Mouse (Mus musculus) ES-E14 (cell line): Measurements from ENCODE around the gene Pus10. TPM values are rescaled to one million over a fixed set of nuclear protein-coding genes. Genes with fewer than 3 reads are reported as not detected.

Experiments used
- DNase-seq: peaks from one replicate; pipeline ENCODE4 v3.0.0-alpha.2; 2013; ENCODE audit warnings: low read depth, low spot score
- H3K27ac ChIP-seq: 2 replicates; pipeline ENCODE4 v1.5.1; 2012; ENCODE audit warnings: low read depth, mild to moderate bottlenecking, low read length, moderate library complexity, mixed read lengths; ENCODE audit not compliant: poor library complexity, insufficient read depth, severe bottlenecking
- H3K36me3 ChIP-seq: 2 replicates; pipeline ENCODE4 v1.6.1; 2012; ENCODE audit warnings: mild to moderate bottlenecking, low read length, moderate library complexity, mixed read lengths; ENCODE audit not compliant: control insufficient read depth, poor library complexity, insufficient read depth, severe bottlenecking
- H3K4me1 ChIP-seq, 2 experiments: fragments of 150-350 bp in 1 of 2; sonication (generic) in 1 of 2; 2 replicates each; pipeline ENCODE4 v1.6.1; 2012; ENCODE audit warnings: low read length in 2 of 2, mild to moderate bottlenecking in 1 of 2, mixed read lengths in 1 of 2; ENCODE audit not compliant: control insufficient read depth in 2 of 2, insufficient read depth in 2 of 2, poor library complexity in 1 of 2
- H3K4me3 ChIP-seq, 2 experiments: fragments of 150-350 bp in 1 of 2; sonication (generic) in 1 of 2; 2 replicates each; pipeline ENCODE4 v1.5.1; 2012; ENCODE audit warnings: low read length in 2 of 2, low read depth in 1 of 2, mild to moderate bottlenecking in 1 of 2, mixed read lengths in 1 of 2; ENCODE audit not compliant: insufficient read depth in 1 of 2, poor library complexity in 1 of 2, severe bottlenecking in 1 of 2
- H3K9ac ChIP-seq: 2 replicates; pipeline ENCODE4 v1.6.1; 2012; ENCODE audit warnings: low read depth, mild to moderate bottlenecking, low read length, mixed read lengths; ENCODE audit not compliant: poor library complexity, insufficient read depth, severe bottlenecking
- H3K9me3 ChIP-seq: fragments of 150-350 bp; sonication (generic); 2 replicates; pipeline ENCODE4 v1.6.1; 2012; ENCODE audit warnings: low read depth, mild to moderate bottlenecking, low read length; ENCODE audit not compliant: control insufficient read depth, insufficient read depth
- CHD2 ChIP-seq: IDR thresholded peaks from 2 replicates; pipeline ENCODE4 v1.6.1; 2014; ENCODE audit warnings: mild to moderate bottlenecking, low read depth, low read length, inconsistent platforms
- HCFC1 ChIP-seq: IDR thresholded peaks from 2 replicates; pipeline ENCODE4 v1.6.1; 2012; ENCODE audit warnings: low read length, inconsistent platforms, borderline replicate concordance; ENCODE audit not compliant: insufficient read depth
- MAFK ChIP-seq: IDR thresholded peaks from 2 replicates; pipeline ENCODE4 v1.6.1; 2014; ENCODE audit warnings: mild to moderate bottlenecking, low read depth, low read length, inconsistent platforms; ENCODE audit not compliant: insufficient read depth
- ZC3H11A ChIP-seq: IDR thresholded peaks from 2 replicates; pipeline ENCODE4 v1.6.1; 2012; ENCODE audit warnings: low read depth, mild to moderate bottlenecking, inconsistent platforms, low read length, borderline replicate concordance
- ZNF384 ChIP-seq: IDR thresholded peaks from 2 replicates; pipeline ENCODE4 v1.6.1; 2012; ENCODE audit warnings: low read depth, low read length, inconsistent platforms
- in situ Hi-C, 2 experiments: fragments of 600-800 bp; cut with MboI; formaldehyde crosslinking; loops; one replicate each; pipeline ENCODE4 v1.15.1; 2025; ENCODE audit warnings: low sequenced_read_pairs in 2 of 2, inconsistent platforms in 1 of 2; ENCODE audit not compliant: unreplicated experiment in 2 of 2
- total RNA-seq: library from RNA; depleted of rRNA; stranded (reverse); fragments of 300-350 nt; gene quantifications from 2 replicates; pipeline ENCODE4 v1.2.3, GENCODE M21; 2012

Gene Pus10
- total RNA-seq, 1 experiment, result 28.8 TPM

GRCm38 (mm10) chr11:23712299-23712698 is 46.8 kb downstream of the Pus10 start:
- Histone ChIP-seq H3K4me1 (no peaks in the 10 kb centered on the region), H3K9ac (no peak overlapping the region), H3K4me3 (no peak overlapping the region), H3K36me3 (peaks cover 40% of the 10 kb centered on the region), H3K27ac (no peak overlapping the region), H3K9me3 (no peaks in the 10 kb centered on the region)
- TF ChIP-seq MAFK (no peak), ZNF384 (no peak), ZC3H11A (no peak), HCFC1 (no peak), CHD2 (no peak)
- in situ Hi-C loops, result no loop called here
- DNase-seq, result no peak

DNA sequence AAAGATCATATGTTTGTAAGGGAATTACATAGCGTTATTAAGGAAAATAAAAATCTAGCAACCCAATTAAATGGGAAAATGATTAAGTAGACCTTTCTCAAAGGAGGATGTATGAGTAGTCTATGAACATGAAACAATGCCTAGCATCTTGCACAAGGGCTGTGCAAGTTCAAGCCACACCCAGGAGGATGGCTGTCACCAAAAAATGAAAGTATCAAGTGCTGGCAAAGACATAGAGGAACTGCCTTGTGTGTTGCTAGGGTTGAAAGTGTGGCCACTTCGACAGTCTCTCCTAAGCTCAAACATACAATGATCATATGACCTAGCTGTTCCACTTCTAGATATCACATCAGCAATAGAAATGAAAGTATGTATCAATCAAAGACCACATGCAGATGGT is 53.4 kb downstream of the Pus10 start:
- DNase-seq, result no peak
- H3K27ac ChIP-seq, result no peak overlapping the region
- peaks cover 2 to 12% of the 10 kb centered on the region in 2 experiments; a peak in 1 of 4 replicates for H3K4me1 ChIP-seq
- no peaks in the 10 kb centered on the region for H3K9me3 ChIP-seq
- H3K4me3 ChIP-seq, result no peak overlapping the region
- TF ChIP-seq ZNF384 (no peak), HCFC1 (no peak), CHD2 (no peak)
- in situ Hi-C loops, result no loop called here
- no peak overlapping the region for H3K9ac ChIP-seq
- peaks cover 17% of the 10 kb centered on the region for H3K36me3 ChIP-seq

DNA sequence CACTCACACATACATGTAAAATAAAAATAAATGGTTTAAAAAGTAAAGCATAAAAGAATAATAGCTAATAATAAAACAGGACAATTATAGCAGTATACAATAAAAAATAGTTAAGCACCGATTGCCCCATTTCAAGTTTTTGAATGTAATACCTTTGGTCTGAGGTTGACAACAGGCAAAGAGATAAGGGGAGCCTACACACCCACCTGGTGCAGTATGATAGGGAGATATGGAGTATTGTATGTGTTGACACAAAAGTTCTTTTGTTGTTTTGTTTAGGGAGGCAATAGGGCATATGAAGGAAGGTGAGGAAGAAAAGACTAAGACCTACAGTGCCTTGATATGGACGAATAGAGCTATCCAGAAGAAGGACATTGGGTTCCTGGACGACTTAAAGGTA is 54.4 kb downstream of the Pus10 start:
- Histone ChIP-seq H3K36me3 (peaks cover 17% of the 10 kb centered on the region), H3K4me3 (no peak overlapping the region), H3K9me3 (no peaks in the 10 kb centered on the region), H3K9ac (no peak overlapping the region), H3K27ac (no peak overlapping the region), H3K4me1 (peaks cover 2 to 12% of the 10 kb centered on the region in 2 experiments; a peak in 1 of 4 replicates)
- DNase-seq, result no peak
- in situ Hi-C loops, result no loop called here
- TF ChIP-seq MAFK, result no peak
- no peak for TF ChIP-seq ZC3H11A
- TF ChIP-seq ZNF384, result no peak

- Histone ChIP-seq H3K36me3 (peaks cover 18% of the 10 kb centered on the region), H3K4me3 (no peak overlapping the region), H3K27ac (peak overlapping the region; percentile 76), H3K9me3 (no peaks in the 10 kb centered on the region), H3K4me1 (peaks cover 2 to 12% of the 10 kb centered on the region in 2 experiments; a peak in 1 of 4 replicates), H3K9ac (peak overlapping the region; percentile 53; the same call in 1 of the 2 replicates)
- in situ Hi-C loops, result no loop called here
- TF ChIP-seq HCFC1 (no peak), CHD2 (no peak), ZC3H11A (no peak), MAFK (no peak), ZNF384 (no peak)
- peak; percentile 15 for DNase-seq
Measured at GRCm38 (mm10) chr11:23722326-23722725, 56.9 kb downstream of the Pus10 start.

DNA sequence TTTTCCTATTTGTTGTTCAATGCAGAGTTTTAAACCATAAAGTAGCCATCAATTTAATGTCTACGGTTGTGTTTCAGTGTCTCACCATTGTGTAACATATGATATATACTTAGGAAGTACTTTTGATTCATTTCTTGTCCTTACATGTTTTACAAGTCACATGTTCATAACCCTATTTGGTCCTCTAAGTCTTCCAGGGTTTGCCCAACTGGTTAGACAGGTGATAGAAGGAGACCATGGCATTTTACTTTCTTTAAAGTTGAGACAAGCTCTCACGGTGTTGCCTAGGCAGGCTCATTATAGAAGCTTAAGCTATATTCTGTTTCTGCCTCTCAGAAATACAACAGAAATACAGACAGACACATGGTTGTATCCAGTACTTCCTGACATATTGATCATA is 60.4 kb downstream of the Pus10 start:
- Histone ChIP-seq H3K27ac (no peak overlapping the region), H3K36me3 (peaks cover 8% of the 10 kb centered on the region), H3K4me1 (peaks cover 2 to 12% of the 10 kb centered on the region in 2 experiments; a peak in 1 of 4 replicates), H3K9ac (no peak overlapping the region), H3K4me3 (no peak overlapping the region), H3K9me3 (no peaks in the 10 kb centered on the region)
- in situ Hi-C loops, result no loop called here
- TF ChIP-seq HCFC1, result no peak
- no peak for TF ChIP-seq MAFK
- TF ChIP-seq ZNF384, result no peak
- no peak for TF ChIP-seq ZC3H11A
- no peak for TF ChIP-seq CHD2
- no peak for DNase-seq
